26 mouse cellular contexts compared by ENCODE assay signal in genomic region chr9:94568386-94568785, GRCm38 (mm10).
"Had no signal": no experiment of that assay in that cellular context is flagged by ENCODE, and none has a peak within 500 bp of the region (broad histone marks: within the 10 kb centered on the region; RNA-seq: fewer than 3 reads in every experiment).

No protein-coding gene starts in this region.

- H3K36me3 ChIP-seq: heart, embryonic 13.5 days; heart, embryonic 15.5 days; hindbrain, embryonic 12.5 days; hindbrain, embryonic 15.5 days; kidney, embryonic 15.5 days; limb, embryonic 12.5 days; limb, embryonic 15.5 days; liver, embryonic 12.5 days had no signal

- H3K27ac ChIP-seq: heart, adult 2 months; heart, embryonic 13.5 days; heart, embryonic 15.5 days; hindbrain, embryonic 12.5 days; hindbrain, embryonic 15.5 days; hindbrain, postnatal 0 days; kidney, embryonic 15.5 days; kidney, postnatal 0 days; limb, embryonic 12.5 days; limb, embryonic 15.5 days; liver, embryonic 12.5 days had no signal

- H3K9me3 ChIP-seq: heart, embryonic 15.5 days; hindbrain, embryonic 12.5 days; kidney, embryonic 15.5 days; limb, embryonic 15.5 days; liver, embryonic 12.5 days had no signal

- H3K4me2 ChIP-seq: heart, embryonic 11.5 days; heart, embryonic 13.5 days; heart, embryonic 15.5 days; hindbrain, embryonic 12.5 days; hindbrain, embryonic 15.5 days; kidney, embryonic 15.5 days; limb, embryonic 12.5 days; limb, embryonic 15.5 days; liver, embryonic 12.5 days had no signal

- H3K4me3 ChIP-seq: heart, adult 2 months; heart, embryonic 13.5 days; heart, embryonic 15.5 days; hindbrain, embryonic 12.5 days; hindbrain, embryonic 15.5 days; kidney, embryonic 15.5 days; limb, embryonic 12.5 days; limb, embryonic 15.5 days; liver, embryonic 12.5 days had no signal

- DNase-seq: gastrocnemius, postnatal 14 days; gastrocnemius, postnatal 36 days; heart, adult 11 months; heart, adult 2 months; heart, postnatal 14 days; heart, postnatal 36 days; kidney, adult 11 months; kidney, adult 2 months; kidney, adult 9 months; kidney, postnatal 14 days; kidney, postnatal 36 days; layer of hippocampus, adult 9-11 months; layer of hippocampus, postnatal 36 days; left cerebral cortex, postnatal 4 days had no signal

- ATAC-seq: hindbrain, postnatal 0 days; intestine, embryonic 16.5 days; liver, embryonic 12.5 days had no signal

- H3K9ac ChIP-seq: heart, embryonic 13.5 days; heart, embryonic 15.5 days; hindbrain, embryonic 12.5 days; hindbrain, embryonic 15.5 days; kidney, embryonic 15.5 days; limb, embryonic 12.5 days; limb, embryonic 15.5 days; liver, embryonic 12.5 days had no signal

- H3K4me1 ChIP-seq: heart, embryonic 13.5 days; heart, embryonic 15.5 days; hindbrain, embryonic 15.5 days; kidney, embryonic 15.5 days; limb, embryonic 12.5 days; limb, embryonic 15.5 days; liver, embryonic 12.5 days had no signal

- H3K27me3 ChIP-seq: heart, embryonic 13.5 days; heart, embryonic 15.5 days; hindbrain, embryonic 12.5 days; hindbrain, embryonic 15.5 days; kidney, embryonic 15.5 days; limb, embryonic 12.5 days; limb, embryonic 15.5 days; liver, embryonic 12.5 days had no signal
